Mouse (Mus musculus) liver, embryonic 14.5 days (tissue): ENCODE data around the gene Slc22a27. TPM values are rescaled to one million over a fixed set of nuclear protein-coding genes. Genes with fewer than 3 reads are reported as not detected.

ENCODE experiments used
- ATAC-seq: fragments of 200-750 bp; cut with Nextera tagmentation; 2 replicates; pipeline ENCODE4 v1.8.0; 2017; ENCODE audit warnings: moderate number of reproducible peaks, mild to moderate bottlenecking, moderate library complexity; ENCODE audit not compliant: insufficient read depth
- DNase-seq, 3 experiments: peaks; one replicate each; pipeline ENCODE4 v3.0.0-alpha.2; 2012 to 2013; ENCODE audit warnings: low read depth in 3 of 3, low spot score in 3 of 3
- H3K27ac ChIP-seq: fragments of 300-500 bp; sonication (generic); 2 replicates; pipeline ENCODE4 v1.5.1; 2014; ENCODE audit warnings: moderate library complexity, mild to moderate bottlenecking, control low read depth, inconsistent platforms
- H3K27me3 ChIP-seq: fragments of 300-500 bp; sonication (generic); 2 replicates; pipeline ENCODE4 v1.6.1; 2014; ENCODE audit warnings: mild to moderate bottlenecking, low read length, moderate library complexity; ENCODE audit not compliant: control insufficient read depth, insufficient read depth
- H3K36me3 ChIP-seq: fragments of 300-500 bp; sonication (generic); replicated peaks from 2 replicates; pipeline ENCODE4 v1.6.1; 2014; ENCODE audit warnings: low read depth; ENCODE audit not compliant: control insufficient read depth, insufficient read depth
- H3K4me1 ChIP-seq, 2 experiments: fragments of 200-500 bp in 1 of 2; fragments of 300-500 bp in 1 of 2; sonication (generic) in 1 of 2; replicated peaks; 2 replicates each; pipeline ENCODE4 v1.6.1; 2012 to 2014; ENCODE audit warnings: antibody characterized with exemption in 1 of 2, inconsistent platforms in 1 of 2, low read length in 1 of 2; ENCODE audit not compliant: control insufficient read depth in 2 of 2, insufficient read depth in 2 of 2
- H3K4me2 ChIP-seq: fragments of 300-500 bp; sonication (generic); 2 replicates; pipeline ENCODE4 v1.6.1; 2014; ENCODE audit warnings: low read depth, mild to moderate bottlenecking, control low read depth, moderate library complexity
- H3K4me3 ChIP-seq, 2 experiments: fragments of 200-500 bp in 1 of 2; fragments of 300-500 bp in 1 of 2; sonication (generic) in 1 of 2; 2 replicates each; pipeline ENCODE4 v1.5.1; 2012 to 2014; ENCODE audit warnings: low read depth in 2 of 2, low read length in 2 of 2, mild to moderate bottlenecking in 2 of 2, control low read depth in 1 of 2, inconsistent platforms in 1 of 2, moderate library complexity in 1 of 2; ENCODE audit not compliant: insufficient read depth in 1 of 2
- H3K9ac ChIP-seq: fragments of 300-500 bp; sonication (generic); replicated peaks from 2 replicates; pipeline ENCODE4 v1.6.1; 2014; ENCODE audit warnings: mild to moderate bottlenecking, control low read depth, moderate library complexity
- H3K9me3 ChIP-seq: fragments of 300-500 bp; sonication (generic); 2 replicates; pipeline ENCODE4 v1.6.1; 2016; ENCODE audit warnings: low read length, mixed read lengths; ENCODE audit not compliant: control insufficient read depth
- CTCF ChIP-seq: IDR thresholded peaks from 2 replicates; pipeline ENCODE4 v1.5.1; 2016; ENCODE audit warnings: antibody characterized with exemption, low read depth, control low read depth
- EP300 ChIP-seq: IDR thresholded peaks from 2 replicates; pipeline ENCODE4 v1.6.1; 2016; ENCODE audit warnings: antibody characterized with exemption, low read depth
- WGBS: fragments of 180-500 bp; shearing (Covaris S2); extraction: QIAGEN DNeasy Blood & Tissue Kit; methylation state at CpG from one replicate; pipeline ENCODE4 v1.1.7; 2014; ENCODE audit not compliant: insufficient replicate concordance; 5-methylcytosine and 5-hydroxymethylcytosine counted together
- microRNA-seq: library from miRNA; unstranded; fragments of <30 nt; microRNA quantifications from one replicate; pipeline ENCODE4, GENCODE M21; 2016
- polyA plus RNA-seq, 2 experiments: library from polyadenylated mRNA; depleted of rRNA in 1 of 2; stranded (reverse) in 1 of 2; unstranded in 1 of 2; fragments of >200 nt; fragmentation: Nextera tagmentation in 1 of 2; extraction: Ambion mirVana in 1 of 2; gene quantifications; 2 replicates each; pipeline versions ENCODE4 v1.2.1 to v1.2.3; 2012 to 2014

The Slc22a27 gene
- polyA plus RNA-seq, 2 experiments, result 0.03 to 0.08 TPM

DNA sequence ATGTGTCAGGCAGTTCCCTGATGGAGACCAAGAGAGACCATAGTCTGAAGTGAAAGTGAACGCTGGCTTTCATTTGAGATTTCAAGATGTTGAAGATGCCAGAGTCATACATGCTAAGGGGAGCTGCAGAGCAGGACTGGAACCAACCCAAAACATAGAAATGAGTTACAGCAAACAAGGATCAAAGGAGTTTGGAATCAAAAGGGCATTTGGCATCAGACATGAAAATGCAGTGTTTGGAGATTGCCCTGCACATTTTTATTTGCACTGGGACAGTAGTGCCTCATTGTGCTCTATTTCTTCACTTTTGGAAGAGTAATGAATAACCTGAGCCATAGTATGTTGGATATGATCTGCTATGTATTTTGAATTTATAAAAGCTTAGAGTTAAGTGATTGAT lies 89.2 kb downstream of the Slc22a27 start:
- Histone ChIP-seq H3K27ac (no peak overlapping the region), H3K9ac (no peak overlapping the region), H3K4me3 (no peak overlapping the region), H3K27me3 (no peaks in the 10 kb centered on the region), H3K4me2 (no peak overlapping the region), H3K4me1 (no peaks in the 10 kb centered on the region), H3K36me3 (no peaks in the 10 kb centered on the region), H3K9me3 (no peaks in the 10 kb centered on the region)
- 59% methylated on average over 1 of the region's 1 CpGs for WGBS
- TF ChIP-seq EP300 (no peak), CTCF (no peak)
- no peak for DNase-seq
- no peak for ATAC-seq

DNA sequence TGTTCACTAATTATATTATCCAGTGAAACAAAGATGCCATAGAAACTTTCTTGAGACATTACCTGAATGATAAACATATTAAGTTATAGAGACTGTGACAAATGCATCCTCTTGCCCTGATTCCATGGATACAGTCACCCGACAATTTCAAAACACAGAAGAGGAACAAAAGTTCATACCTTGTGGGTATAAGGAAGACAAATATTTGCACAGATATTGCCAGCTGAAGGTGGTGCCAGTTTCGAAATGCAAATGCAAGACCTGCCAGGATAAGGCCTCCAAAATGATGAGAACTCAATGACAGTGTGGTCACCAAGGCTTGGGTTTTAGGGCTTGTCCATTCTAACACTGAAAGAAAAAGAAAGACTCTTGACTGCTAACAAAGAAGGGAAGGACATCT lies 136.0 kb downstream of the Slc22a27 start:
- Histone ChIP-seq H3K27ac (no peak overlapping the region), H3K36me3 (no peaks in the 10 kb centered on the region), H3K4me2 (no peak overlapping the region), H3K9ac (no peak overlapping the region), H3K4me3 (no peak overlapping the region), H3K9me3 (no peaks in the 10 kb centered on the region), H3K27me3 (no peaks in the 10 kb centered on the region), H3K4me1 (no peaks in the 10 kb centered on the region)
- WGBS, result 36% methylated on average over 2 of the region's 2 CpGs
- no peak for DNase-seq
- TF ChIP-seq EP300, result no peak
- TF ChIP-seq CTCF, result no peak
- ATAC-seq, result no peak

Small RNA genes lying within 50 kb of the gene (microRNA-seq; reads per million reads assigned to microRNA genes)
- not detected for gene Gm24951

Other genes with a start within 250 kb of the Slc22a27 start
- not detected in 2 replicates for gene Slc22a26, start 163.4 kb downstream of the Slc22a27 start, polyA plus RNA-seq (2012; rRNA removed)
- gene Slc22a26, start 163.4 kb downstream of the Slc22a27 start, polyA plus RNA-seq (2014; fragmentation: Nextera tagmentation; extraction: Ambion mirVana), result not detected in 2 replicates
- gene Slc22a28, start 166.0 kb upstream of the Slc22a27 start, polyA plus RNA-seq (2012; rRNA removed), result not detected in 2 replicates
- gene Slc22a28, start 166.0 kb upstream of the Slc22a27 start, polyA plus RNA-seq (2014; fragmentation: Nextera tagmentation; extraction: Ambion mirVana), result not detected in 2 replicates